Mouse (Mus musculus) E14TG2a.4 (cell line): Measurements from ENCODE around the gene Crim1.

Experiments used
- CTCF ChIP-seq: conservative IDR thresholded peaks from 2 replicates; pipeline ENCODE4 v1.5.1; 2014; ENCODE audit warnings: low read length
- NANOG ChIP-seq: IDR thresholded peaks from 2 replicates; pipeline ENCODE4 v1.6.1; 2014; ENCODE audit warnings: borderline replicate concordance, low read length, mixed read lengths
- POU5F1 ChIP-seq: IDR thresholded peaks from 2 replicates; pipeline ENCODE4 v1.6.1; 2014; ENCODE audit warnings: low read length, borderline replicate concordance

DNA sequence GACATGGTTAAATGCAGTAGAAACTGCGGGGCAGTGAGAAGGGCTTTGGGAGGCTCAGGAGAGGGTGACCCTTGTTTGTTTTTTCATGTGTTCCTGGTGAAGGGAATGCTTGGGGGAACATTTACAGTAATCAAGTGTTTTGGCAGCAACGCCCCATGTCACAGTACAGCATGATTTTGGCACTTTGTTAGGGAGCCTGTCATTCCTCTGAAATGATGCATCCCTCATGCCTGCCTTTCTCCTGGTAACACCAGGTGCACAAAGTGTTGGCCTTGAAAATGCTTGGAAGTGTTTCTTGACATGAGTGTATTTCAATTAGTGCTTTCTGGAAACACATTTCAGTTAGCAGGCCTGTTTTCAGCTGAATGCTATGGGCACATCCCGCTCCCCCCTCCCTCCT is 2.7 kb downstream of the Crim1 start:
- TF ChIP-seq CTCF (no peak), NANOG (no peak), POU5F1 (no peak)
